Mouse (Mus musculus): ENCODE results near the gene Asap2. TPM values are rescaled to one million over a fixed set of nuclear protein-coding genes. Genes with fewer than 3 reads are reported as not detected.

Gene Asap2
- polyA plus RNA-seq, 1 experiment from 2014 or later, result 13.3 TPM

GRCm38 (mm10) chr12:21161841-21162240 is 171.6 kb downstream of the Asap2 start:
- Histone ChIP-seq H3K4me1 (peaks cover 32% of the 10 kb centered on the region), H3K36me3 (replicated peaks) (peaks cover 16% of the 10 kb centered on the region), H3K27ac (no peak overlapping the region), H3K27me3 (ENCODE audit: poor library complexity, severe bottlenecking) (no peaks in the 10 kb centered on the region), H3K4me3 (no peak overlapping the region), H3K9me3 (peaks cover 7% of the 10 kb centered on the region; the same call in 1 of the 2 replicates)
- 95% methylated on average over 4 of the region's 4 CpGs for WGBS
- DNase-seq (ENCODE audit: extremely low spot score, low spot score), result no peak

- H3K4me1 ChIP-seq, result peaks cover 30% of the 10 kb centered on the region; the same call in 1 of the 2 replicates
- H3K9me3 ChIP-seq, result peaks cover 7% of the 10 kb centered on the region; the same call in 1 of the 2 replicates
- 89% methylated on average over 3 of the region's 3 CpGs for WGBS
- no peak overlapping the region for H3K4me3 ChIP-seq
- no peak for DNase-seq (ENCODE audit: extremely low spot score, low spot score)
- H3K36me3 ChIP-seq (replicated peaks), result peaks cover 26% of the 10 kb centered on the region
- H3K27ac ChIP-seq, result no peak overlapping the region
- H3K27me3 ChIP-seq (ENCODE audit: poor library complexity, severe bottlenecking), result no peaks in the 10 kb centered on the region
Measured at GRCm38 (mm10) chr12:21163706-21164105, 173.4 kb downstream of the Asap2 start.

- WGBS, result 88% methylated on average over 8 of the region's 8 CpGs
- peaks cover 25% of the 10 kb centered on the region; the same call in 1 of the 2 replicates for H3K4me1 ChIP-seq
- no peak for DNase-seq (ENCODE audit: extremely low spot score, low spot score)
- no peak overlapping the region for H3K27ac ChIP-seq
- no peak overlapping the region for H3K4me3 ChIP-seq
- H3K9me3 ChIP-seq, result peaks cover 7% of the 10 kb centered on the region; the same call in 1 of the 2 replicates
- H3K36me3 ChIP-seq (replicated peaks), result peaks cover 31% of the 10 kb centered on the region
- H3K27me3 ChIP-seq (ENCODE audit: poor library complexity, severe bottlenecking), result no peaks in the 10 kb centered on the region
Measured at GRCm38 (mm10) chr12:21164251-21164650, 174.0 kb downstream of the Asap2 start.

GRCm38 (mm10) chr12:21165157-21165556 is 174.9 kb downstream of the Asap2 start:
- Histone ChIP-seq H3K27me3 (ENCODE audit: poor library complexity, severe bottlenecking) (no peaks in the 10 kb centered on the region), H3K4me3 (no peak overlapping the region), H3K4me1 (peaks cover 16% of the 10 kb centered on the region; the same call in 1 of the 2 replicates), H3K36me3 (replicated peaks) (peaks cover 40% of the 10 kb centered on the region), H3K27ac (no peak overlapping the region), H3K9me3 (peaks cover 7% of the 10 kb centered on the region; the same call in 1 of the 2 replicates)
- DNase-seq (ENCODE audit: extremely low spot score, low spot score), result no peak
- WGBS, result 95% methylated on average over 3 of the region's 3 CpGs

GRCm38 (mm10) chr12:21165891-21166342 is 175.7 kb downstream of the Asap2 start:
- WGBS, result 86% methylated on average over 7 of the region's 7 CpGs
- Histone ChIP-seq H3K4me1 (peaks cover 12% of the 10 kb centered on the region; the same call in 1 of the 2 replicates), H3K27ac (no peak overlapping the region), H3K36me3 (replicated peaks) (peaks cover 47% of the 10 kb centered on the region), H3K9me3 (peaks cover 7% of the 10 kb centered on the region; the same call in 1 of the 2 replicates), H3K27me3 (ENCODE audit: poor library complexity, severe bottlenecking) (no peaks in the 10 kb centered on the region), H3K4me3 (no peak overlapping the region)
- DNase-seq (ENCODE audit: extremely low spot score, low spot score), result no peak

- Histone ChIP-seq H3K9me3 (peaks cover 7% of the 10 kb centered on the region; the same call in 1 of the 2 replicates), H3K27ac (0 out of 2 replicates have a peak overlapping the region, but pooled peaks have one; percentile 35), H3K27me3 (ENCODE audit: poor library complexity, severe bottlenecking) (no peaks in the 10 kb centered on the region), H3K4me1 (peaks cover 12% of the 10 kb centered on the region; the same call in 1 of the 2 replicates), H3K4me3 (no peak overlapping the region), H3K36me3 (replicated peaks) (peaks cover 52% of the 10 kb centered on the region)
- no peak for DNase-seq (ENCODE audit: extremely low spot score, low spot score)
- WGBS, result 68% methylated on average over 6 of the region's 6 CpGs
Measured at GRCm38 (mm10) chr12:21166884-21167575, 176.8 kb downstream of the Asap2 start.

DNA sequence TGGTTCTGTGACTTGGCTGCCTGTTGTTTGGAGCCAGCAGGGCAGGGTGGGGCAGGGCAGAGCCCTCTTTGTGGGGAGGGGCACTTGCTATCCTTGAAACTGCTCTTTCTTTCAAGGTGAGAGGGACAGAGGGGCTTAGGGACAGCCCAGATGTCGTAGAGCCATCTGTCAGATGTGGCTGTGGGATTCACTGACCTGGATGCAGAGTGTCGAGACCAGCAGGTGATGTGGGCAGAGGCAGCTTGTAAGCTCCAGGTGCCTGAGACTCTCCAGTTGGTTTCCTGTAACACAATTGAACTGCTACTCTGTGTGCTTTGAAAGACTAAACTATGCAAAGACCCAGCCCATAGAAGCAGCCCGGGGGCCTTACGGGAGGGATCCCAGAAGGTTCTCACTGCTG is 177.5 kb downstream of the Asap2 start:
- peaks cover 12% of the 10 kb centered on the region; the same call in 1 of the 2 replicates for H3K4me1 ChIP-seq
- H3K27me3 ChIP-seq (ENCODE audit: poor library complexity, severe bottlenecking), result no peaks in the 10 kb centered on the region
- no peak for DNase-seq (ENCODE audit: extremely low spot score, low spot score)
- peaks cover 52% of the 10 kb centered on the region for H3K36me3 ChIP-seq (replicated peaks)
- WGBS, result 86% methylated on average over 4 of the region's 4 CpGs
- peaks cover under 1% of the 10 kb centered on the region; the same call in 1 of the 2 replicates for H3K9me3 ChIP-seq
- H3K4me3 ChIP-seq, result no peak overlapping the region
- peak overlapping the region; percentile 35; the same call in 1 of the 2 replicates for H3K27ac ChIP-seq

DNA sequence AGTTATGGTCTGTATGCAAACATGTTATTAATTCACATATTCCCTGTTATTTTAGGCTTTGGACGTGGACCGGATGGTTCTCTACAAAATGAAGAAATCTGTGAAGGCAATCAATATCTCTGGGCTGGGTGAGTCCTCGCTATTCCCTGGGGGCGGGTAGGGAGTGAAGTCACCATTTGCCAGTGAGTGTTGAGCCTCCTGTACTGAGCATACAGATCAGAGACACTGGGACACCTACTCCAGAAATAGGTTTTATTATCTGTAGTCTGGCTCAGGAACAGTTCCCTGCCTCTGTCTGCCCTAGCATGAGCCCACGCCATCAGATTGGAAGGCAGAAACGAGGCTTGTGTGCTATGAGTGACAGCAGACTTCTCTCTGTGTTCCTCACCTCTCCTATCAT is 177.9 kb downstream of the Asap2 start:
- 93% methylated on average over 6 of the region's 6 CpGs for WGBS
- H3K9me3 ChIP-seq, result no peaks in the 10 kb centered on the region
- no peak overlapping the region for H3K27ac ChIP-seq
- peaks cover 51% of the 10 kb centered on the region for H3K36me3 ChIP-seq (replicated peaks)
- H3K27me3 ChIP-seq (ENCODE audit: poor library complexity, severe bottlenecking), result no peaks in the 10 kb centered on the region
- H3K4me3 ChIP-seq, result no peak overlapping the region
- H3K4me1 ChIP-seq, result peaks cover 12% of the 10 kb centered on the region; the same call in 1 of the 2 replicates
- no peak for DNase-seq (ENCODE audit: extremely low spot score, low spot score)

DNA sequence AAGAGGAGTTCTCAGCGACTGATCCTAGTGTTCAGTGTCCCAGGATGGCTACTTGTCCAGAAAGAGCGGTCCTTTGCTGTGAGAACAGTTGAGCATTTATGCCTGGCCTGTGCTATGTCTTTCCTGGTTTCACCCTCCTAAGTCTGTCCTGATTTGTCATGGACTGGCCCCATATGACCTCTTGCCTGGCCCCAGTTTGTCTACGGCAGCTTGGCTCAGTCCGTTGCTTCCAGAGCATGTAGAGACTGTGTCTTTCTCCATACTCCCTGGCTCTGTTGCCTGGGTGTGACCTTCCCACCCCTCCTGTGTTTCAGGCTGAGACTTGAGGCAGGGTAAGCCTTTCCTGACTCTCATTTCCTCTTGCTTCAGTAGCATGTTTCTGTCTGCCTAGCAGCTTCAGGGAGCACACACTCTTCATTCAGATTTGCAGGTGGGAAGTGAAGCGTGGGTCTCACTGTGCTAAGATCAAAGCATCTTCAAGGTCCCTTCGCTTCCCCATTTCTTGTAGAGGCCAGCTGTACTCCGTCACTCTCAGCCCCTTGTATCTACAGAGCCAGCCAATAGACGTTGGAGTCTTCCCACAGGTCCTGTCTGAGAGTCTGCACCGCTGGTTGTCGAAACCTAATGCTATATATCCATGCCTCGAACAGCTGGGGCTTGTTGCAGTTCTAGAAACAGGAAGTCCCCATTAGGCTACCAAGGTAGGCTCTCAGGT is 181.7 kb downstream of the Asap2 start:
- no peaks in the 10 kb centered on the region for H3K27me3 ChIP-seq (ENCODE audit: poor library complexity, severe bottlenecking)
- peaks cover 54% of the 10 kb centered on the region for H3K36me3 ChIP-seq (replicated peaks)
- H3K9me3 ChIP-seq, result no peaks in the 10 kb centered on the region
- H3K4me3 ChIP-seq, result no peak overlapping the region
- DNase-seq (ENCODE audit: extremely low spot score, low spot score), result no peak
- 88% methylated on average over 11 of the region's 11 CpGs for WGBS
- no peak overlapping the region for H3K27ac ChIP-seq
- H3K4me1 ChIP-seq, result peaks cover 4% of the 10 kb centered on the region; the same call in 1 of the 2 replicates

GRCm38 (mm10) chr12:21173847-21174412 is 183.7 kb downstream of the Asap2 start:
- DNase-seq (ENCODE audit: extremely low spot score, low spot score), result no peak
- Histone ChIP-seq H3K27ac (no peak overlapping the region), H3K4me3 (no peak overlapping the region), H3K36me3 (replicated peaks) (peaks cover 59% of the 10 kb centered on the region), H3K4me1 (no peaks in the 10 kb centered on the region), H3K27me3 (ENCODE audit: poor library complexity, severe bottlenecking) (no peaks in the 10 kb centered on the region), H3K9me3 (no peaks in the 10 kb centered on the region)
- WGBS, result 93% methylated on average over 7 of the region's 7 CpGs

DNA sequence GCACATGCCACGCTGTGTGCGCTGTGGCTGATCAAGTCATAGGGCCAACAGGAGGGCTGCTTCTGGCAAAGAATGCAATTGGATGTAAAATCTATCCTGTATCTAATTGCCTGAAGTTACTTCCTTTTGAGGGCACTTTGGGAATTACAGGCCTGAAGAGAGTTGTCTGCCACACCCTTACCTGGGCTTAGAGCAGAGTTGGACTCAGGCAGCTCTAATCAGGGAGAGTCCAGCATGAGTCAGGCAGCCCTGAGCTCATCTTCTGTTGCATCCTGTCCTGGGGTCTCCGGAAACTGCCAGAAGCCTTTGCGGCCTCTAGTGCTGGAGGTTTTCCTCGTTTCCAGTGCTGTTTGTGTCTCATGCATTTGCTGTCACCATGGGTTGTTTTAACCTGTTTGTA is 186.1 kb downstream of the Asap2 start:
- 93% methylated on average over 5 of the region's 5 CpGs for WGBS
- Histone ChIP-seq H3K9me3 (no peaks in the 10 kb centered on the region), H3K27ac (no peak overlapping the region), H3K4me3 (no peak overlapping the region), H3K36me3 (replicated peaks) (peaks cover 43% of the 10 kb centered on the region), H3K4me1 (no peaks in the 10 kb centered on the region), H3K27me3 (ENCODE audit: poor library complexity, severe bottlenecking) (no peaks in the 10 kb centered on the region)
- no peak for DNase-seq (ENCODE audit: extremely low spot score, low spot score)

- Histone ChIP-seq H3K4me3 (no peak overlapping the region), H3K27ac (no peak overlapping the region), H3K36me3 (replicated peaks) (peaks cover 37% of the 10 kb centered on the region), H3K27me3 (ENCODE audit: poor library complexity, severe bottlenecking) (no peaks in the 10 kb centered on the region), H3K9me3 (no peaks in the 10 kb centered on the region), H3K4me1 (no peaks in the 10 kb centered on the region)
- no peak for DNase-seq (ENCODE audit: extremely low spot score, low spot score)
Measured at GRCm38 (mm10) chr12:21177123-21177698, 187.0 kb downstream of the Asap2 start.
